Mouse (Mus musculus) thymus, postnatal 4 days (tissue): ENCODE measurements around the gene Cbx6.
A peak's percentile ranks its signal among the peaks of the same experiment; 100 is the strongest.

ENCODE experiments used
- DNase-seq: peaks from one replicate; pipeline ENCODE4 v3.0.0; 2021

Gene Cbx6

DNA sequence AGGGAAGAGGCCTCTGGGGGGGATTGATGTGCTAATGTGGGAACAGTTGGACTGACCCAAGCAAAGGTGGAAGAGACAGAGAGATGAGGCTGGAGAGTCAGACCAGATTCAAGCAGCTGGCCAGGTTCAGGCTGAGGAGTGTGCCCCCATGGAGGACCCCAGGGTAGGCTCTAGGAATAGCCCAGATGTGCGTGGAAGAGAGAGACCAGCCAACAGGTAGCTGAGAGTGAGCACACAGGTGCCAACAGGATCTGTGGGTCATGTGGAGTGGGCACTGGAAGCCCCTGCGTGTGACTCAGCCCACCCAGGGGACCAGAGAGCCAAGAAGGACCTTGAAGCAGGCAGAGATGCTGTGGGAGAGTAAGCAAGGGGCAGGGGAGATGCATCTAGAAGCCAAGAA, 32.8 kb downstream of the Cbx6 start:
- no peak for DNase-seq

- no peak for DNase-seq
Observed at GRCm38 (mm10) chr15:79800701-79801100, 33.8 kb downstream of the Cbx6 start.

DNA sequence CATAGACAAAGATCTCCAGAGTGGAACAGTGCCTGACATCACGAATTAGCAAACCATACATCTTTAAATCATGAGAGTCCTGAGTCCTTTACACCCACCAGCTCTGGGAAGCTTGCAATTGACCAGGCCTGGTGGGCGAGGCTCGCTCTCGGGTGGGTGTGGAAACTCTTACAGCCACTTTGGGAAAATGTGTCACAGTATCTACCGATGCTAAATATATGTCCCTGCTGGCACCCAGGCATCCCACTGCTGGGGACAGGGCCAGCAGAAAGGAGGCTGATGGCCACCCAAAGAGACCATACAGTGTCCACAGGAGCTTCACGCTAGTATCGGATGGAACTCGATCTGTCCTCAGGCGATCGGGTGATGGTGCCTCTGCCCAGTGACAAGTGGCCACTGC, 35.9 kb downstream of the Cbx6 start:
- no peak for DNase-seq

DNA sequence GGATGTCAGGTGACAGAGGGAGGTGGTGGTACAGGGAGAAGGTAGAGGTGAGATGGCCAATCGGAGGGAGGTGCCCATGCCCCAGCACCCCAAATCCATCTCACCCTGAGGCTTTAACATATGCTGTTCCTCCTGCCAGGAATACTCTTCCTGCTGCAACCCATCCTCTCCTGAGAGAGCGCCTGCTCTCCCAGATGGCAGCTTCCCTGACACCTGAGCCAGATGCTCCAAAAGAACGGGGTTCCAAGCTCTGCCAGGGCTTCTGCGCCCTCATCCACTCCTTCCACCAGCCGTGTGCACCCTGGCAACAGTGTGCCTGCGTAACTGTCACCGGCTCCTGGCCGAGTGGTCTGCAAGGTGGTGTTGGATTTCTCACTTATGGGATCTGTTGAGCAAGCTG, 36.8 kb downstream of the Cbx6 start:
- no peak for DNase-seq

GRCm38 (mm10) chr15:79797096-79797495, 37.4 kb downstream of the Cbx6 start:
- DNase-seq: no peak

DNA sequence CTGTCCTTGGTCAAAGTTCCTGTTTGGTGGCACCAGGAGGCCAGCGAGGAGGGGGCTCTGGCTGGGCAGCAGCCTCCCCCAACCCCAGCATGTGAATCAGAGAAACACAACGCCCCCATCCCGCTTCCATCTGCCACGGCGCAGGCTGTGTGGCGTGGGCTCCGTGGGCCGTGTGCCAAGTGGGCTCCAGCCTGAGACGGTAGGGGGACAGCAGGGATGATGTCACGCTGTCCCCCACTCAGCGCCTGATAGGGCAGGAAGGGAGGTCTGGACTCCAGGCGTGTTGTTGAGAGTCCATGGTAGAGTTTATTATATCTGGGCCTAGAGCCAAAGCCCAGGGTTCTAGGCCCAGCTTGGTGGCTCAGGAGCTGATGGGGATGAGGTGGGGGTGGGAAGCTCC, 38.2 kb downstream of the Cbx6 start:
- no peak for DNase-seq

DNA sequence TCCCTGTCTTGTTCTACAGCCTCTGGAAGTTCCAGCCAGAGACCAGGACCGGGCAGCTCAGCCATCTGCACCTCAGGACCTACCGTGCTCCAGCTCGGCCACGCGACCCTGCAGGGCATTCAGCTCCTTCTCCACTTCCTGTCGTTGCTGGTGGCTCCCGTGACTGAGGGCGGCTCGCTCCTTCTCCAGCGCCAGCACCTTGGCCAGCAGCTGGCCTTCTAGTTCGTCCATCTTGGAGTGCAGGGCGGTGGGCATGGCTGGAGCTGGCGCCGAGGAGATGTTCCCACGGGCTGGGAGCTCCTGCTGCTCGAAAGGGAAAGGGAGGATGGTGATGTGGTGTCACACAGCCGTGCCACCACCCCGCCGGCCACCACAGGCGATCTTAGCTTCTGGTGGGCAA, 40.3 kb downstream of the Cbx6 start:
- DNase-seq: peak; percentile 22

GRCm38 (mm10) chr15:79793076-79793475, 41.4 kb downstream of the Cbx6 start:
- DNase-seq: no peak

DNA sequence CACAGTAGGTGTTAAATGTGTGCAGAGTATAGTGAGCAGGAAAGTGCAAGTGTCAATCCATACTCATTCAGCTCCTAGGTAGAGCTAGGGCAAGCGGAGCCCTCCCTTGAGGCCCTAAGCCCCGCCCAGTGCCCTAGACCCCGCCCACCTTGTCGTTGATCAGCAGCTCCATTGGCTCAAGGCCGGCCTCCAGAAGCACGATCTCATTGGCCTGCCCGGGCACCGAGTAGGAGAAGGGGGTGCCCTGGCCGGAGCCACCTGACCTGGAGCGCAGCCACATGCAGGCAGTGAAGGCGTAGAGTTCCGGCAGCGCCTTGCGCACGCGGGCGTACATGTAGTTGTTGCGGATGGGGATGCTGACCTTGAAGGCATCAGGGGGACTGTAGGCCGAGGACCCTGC, 42.0 kb downstream of the Cbx6 start:
- DNase-seq: peak; percentile 33

DNA sequence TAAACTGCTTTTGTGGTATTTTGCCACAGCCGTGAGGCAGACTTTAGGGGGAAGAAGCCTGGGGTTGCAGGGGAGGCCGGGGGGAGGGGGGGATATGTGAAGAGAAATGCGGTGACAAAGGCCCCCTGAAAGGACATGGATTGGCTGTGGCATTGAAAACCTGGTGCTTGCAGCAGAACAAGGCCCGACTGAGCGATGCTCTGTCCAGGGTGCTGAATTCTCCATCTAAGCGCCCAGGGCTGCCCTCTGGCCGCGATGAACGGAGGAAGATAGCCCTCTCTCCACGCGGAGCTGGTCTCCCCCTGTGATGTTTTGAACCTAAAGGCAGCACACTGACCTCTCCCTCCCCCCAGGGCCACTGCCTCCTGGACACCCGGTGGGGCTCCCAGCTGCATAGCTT, 43.0 kb downstream of the Cbx6 start:
- peak; percentile 77 for DNase-seq

DNA sequence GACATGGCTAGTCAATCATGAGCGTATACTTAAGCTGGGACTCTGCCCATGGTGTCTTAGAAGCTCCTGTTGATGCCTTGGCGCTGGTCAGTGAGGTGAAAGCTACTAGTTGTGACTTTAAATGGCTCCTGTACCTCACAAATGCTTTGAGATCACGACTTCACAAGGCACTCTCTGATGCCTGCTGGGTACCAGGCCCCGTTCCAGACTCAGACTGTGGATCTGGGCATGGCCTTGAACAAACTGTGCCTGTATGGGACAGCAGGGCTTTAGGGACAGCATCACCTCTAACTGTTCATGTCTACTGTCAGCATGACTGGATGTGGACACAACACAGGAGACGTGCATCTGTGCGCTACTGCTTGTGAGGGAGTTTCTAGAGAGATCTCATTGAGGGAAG, 43.6 kb downstream of the Cbx6 start:
- no peak for DNase-seq

DNA sequence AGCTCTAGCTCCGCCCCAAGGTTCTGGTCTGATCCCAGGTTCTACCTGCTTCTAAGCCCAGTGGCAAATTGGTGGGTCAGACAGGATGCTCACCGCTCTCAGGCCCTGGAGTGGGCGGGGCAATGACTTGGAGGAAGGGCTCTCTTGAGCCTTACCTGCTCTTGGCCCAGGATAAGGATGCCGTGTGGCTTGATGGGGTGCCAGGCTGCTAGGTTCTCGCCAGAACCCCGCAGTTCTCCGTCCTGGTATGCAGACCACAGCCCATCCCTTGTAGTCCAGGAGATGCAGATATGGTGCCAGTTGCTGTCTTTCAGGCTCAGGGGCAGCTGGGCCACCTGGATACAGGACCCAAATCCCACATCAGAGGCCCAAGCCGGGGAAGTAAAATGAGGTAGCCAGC, 44.4 kb downstream of the Cbx6 start:
- DNase-seq: no peak

DNA sequence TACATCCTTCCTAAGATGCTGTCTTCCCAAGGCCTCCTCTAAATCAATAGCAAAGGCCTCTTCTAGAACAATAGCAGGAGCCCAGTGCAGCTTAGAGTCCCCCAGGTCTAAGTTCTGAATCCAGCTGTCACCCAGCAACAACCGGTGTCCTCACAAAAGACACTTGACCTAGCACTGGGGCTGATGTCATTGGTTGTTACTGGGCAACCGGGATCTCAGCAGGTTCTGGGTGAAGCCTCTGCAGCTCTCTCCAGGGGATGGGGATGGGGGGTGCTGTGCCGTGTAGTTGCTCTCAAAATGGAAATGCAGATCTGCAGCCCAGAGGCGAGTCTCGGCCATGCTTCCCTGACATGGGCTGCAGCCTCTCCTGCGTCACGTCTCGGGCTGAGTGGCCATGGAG, 46.7 kb downstream of the Cbx6 start:
- no peak for DNase-seq

- DNase-seq: no peak
Observed at GRCm38 (mm10) chr15:79785056-79785455, 49.4 kb downstream of the Cbx6 start.

GRCm38 (mm10) chr15:79777749-79778148, 56.7 kb downstream of the Cbx6 start, which contains the start of gene Dnal4:
Gene Dnal4 (minus strand): TSS chr15:79777849.
- no peak for DNase-seq

GRCm38 (mm10) chr15:79775662-79776061, 58.8 kb downstream of the Cbx6 start:
- DNase-seq: no peak

DNA sequence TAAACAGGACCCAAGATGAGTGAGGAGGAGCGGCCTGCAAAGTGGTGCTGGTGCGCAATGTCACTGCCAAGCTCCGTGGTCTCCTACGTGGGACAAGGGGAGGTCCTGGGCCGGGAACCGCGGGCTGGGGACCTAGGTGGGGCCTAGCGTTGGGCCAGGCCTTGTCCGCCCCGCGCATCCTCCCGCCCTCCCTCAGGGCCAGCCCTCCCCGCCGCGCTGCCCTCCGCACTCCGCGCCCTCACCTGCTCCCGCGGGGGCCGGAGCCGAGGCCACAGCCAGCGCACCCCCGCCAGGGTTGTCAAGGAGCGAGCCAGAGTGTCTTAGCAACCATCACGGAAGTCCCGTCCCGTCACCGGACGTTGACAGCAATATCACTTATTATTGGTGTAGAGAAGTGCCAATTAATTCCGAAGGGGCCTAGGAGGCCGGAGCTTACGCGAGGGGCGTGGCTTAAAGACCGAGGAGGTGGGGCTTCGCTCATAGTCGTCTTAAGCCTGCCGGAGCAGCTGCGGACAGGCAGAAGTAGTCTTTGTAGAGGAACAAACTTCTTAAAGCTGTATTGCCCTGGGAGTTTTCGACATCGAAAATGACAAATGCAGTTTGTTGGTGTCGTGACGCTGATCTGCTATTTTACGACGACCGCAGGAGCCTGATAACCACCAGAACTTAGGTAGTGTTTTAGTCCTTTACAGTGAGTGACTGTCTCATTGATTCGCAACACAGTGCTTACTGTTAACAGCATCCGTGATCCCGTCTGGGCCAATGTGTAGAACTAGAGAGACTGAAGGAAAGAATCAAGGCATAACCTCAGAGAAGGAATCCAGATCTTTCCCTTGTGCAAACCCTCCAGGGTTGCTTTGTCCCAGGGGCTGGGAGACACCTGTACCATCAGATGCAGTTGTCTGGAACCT, 60.1 kb downstream of the Cbx6 start:
- peak; percentile 97 for DNase-seq
